Mouse (Mus musculus) skeletal muscle tissue, adult 2 months (tissue): ENCODE data around the gene Masp1.

ENCODE experiments used
- DNase-seq: peaks from one replicate; pipeline ENCODE4 v3.0.0-alpha.2; 2012; ENCODE audit warnings: low read depth, low spot score

Gene Masp1

GRCm38 (mm10) chr16:23463671-23464347, 56.8 kb downstream of the Masp1 start:
- DNase-seq, result no peak

- DNase-seq, result no peak
Observed at GRCm38 (mm10) chr16:23458906-23459588, 61.6 kb downstream of the Masp1 start.

GRCm38 (mm10) chr16:23457338-23457737, 63.3 kb downstream of the Masp1 start:
- DNase-seq, result no peak

- DNase-seq, result no peak
Observed at GRCm38 (mm10) chr16:23456534-23456933, 64.1 kb downstream of the Masp1 start.

GRCm38 (mm10) chr16:23454376-23454775, 66.2 kb downstream of the Masp1 start:
- DNase-seq, result no peak

- peak; percentile 16 for DNase-seq
Observed at GRCm38 (mm10) chr16:23452476-23452875, 68.1 kb downstream of the Masp1 start.

GRCm38 (mm10) chr16:23450816-23451215, 69.8 kb downstream of the Masp1 start:
- no peak for DNase-seq

- DNase-seq, result no peak
Observed at GRCm38 (mm10) chr16:23449946-23450345, 70.7 kb downstream of the Masp1 start.

GRCm38 (mm10) chr16:23444231-23444630, 76.4 kb downstream of the Masp1 start:
- DNase-seq, result peak; percentile 26

- no peak for DNase-seq
Observed at GRCm38 (mm10) chr16:23437404-23438166, 83.0 kb downstream of the Masp1 start.

GRCm38 (mm10) chr16:23429991-23430390, 90.6 kb downstream of the Masp1 start:
- DNase-seq, result no peak

- no peak for DNase-seq
Observed at GRCm38 (mm10) chr16:23428647-23429319, 91.8 kb downstream of the Masp1 start, which contains the start of gene Rtp1. Gene Rtp1 (plus strand): TSS chr16:23429133.

- DNase-seq, result no peak
Observed at GRCm38 (mm10) chr16:23427701-23428100, 92.9 kb downstream of the Masp1 start.

GRCm38 (mm10) chr16:23423825-23424224, 96.8 kb downstream of the Masp1 start:
- no peak for DNase-seq

- no peak for DNase-seq
Observed at GRCm38 (mm10) chr16:23419565-23420085, 101.0 kb downstream of the Masp1 start.

GRCm38 (mm10) chr16:23417456-23418240, 103.0 kb downstream of the Masp1 start:
- no peak for DNase-seq

- DNase-seq, result peak; percentile 35
Observed at GRCm38 (mm10) chr16:23416657-23417293, 103.8 kb downstream of the Masp1 start.

GRCm38 (mm10) chr16:23416261-23416656, 104.4 kb downstream of the Masp1 start:
- DNase-seq, result peak; percentile 25

- no peak for DNase-seq
Observed at GRCm38 (mm10) chr16:23412930-23413329, 107.7 kb downstream of the Masp1 start.
